Mouse (Mus musculus) CD4-positive naive resting alpha-beta T cell, adult 76 days (primary cell): Measurements from ENCODE around the gene Glt8d2. TPM values are rescaled to one million over a fixed set of nuclear protein-coding genes. Genes with fewer than 3 reads are reported as not detected.

Experiments used
- total RNA-seq: library from RNA; stranded (reverse); gene quantifications from one replicate; pipeline ENCODE4 v1.2.4, GENCODE M21; 2023

Gene Glt8d2
- total RNA-seq, result 0.91 TPM

DNA sequence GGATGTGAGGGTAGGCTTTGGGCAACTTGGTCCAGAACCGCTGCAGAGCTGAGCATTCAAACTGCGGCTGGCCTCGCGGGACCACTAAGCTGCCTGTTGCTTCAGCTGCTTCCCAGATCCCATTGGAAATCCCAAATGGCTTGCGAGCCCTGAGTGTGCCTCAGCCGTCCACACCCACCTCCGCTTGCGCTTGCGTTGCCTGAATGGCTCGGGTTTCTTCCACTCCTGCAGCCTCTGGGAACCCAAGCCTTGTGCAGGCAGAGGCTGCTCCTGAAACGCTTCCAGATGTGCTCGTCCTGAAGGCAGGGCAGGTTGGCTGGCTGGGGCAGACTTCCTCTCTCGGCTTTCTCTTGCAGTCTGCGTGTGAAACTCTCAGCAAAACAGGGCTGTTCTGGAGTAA lies at the start of gene Glt8d2:
Gene Glt8d2 (minus strand): TSS at position 157 of the 400 bp plus-strand sequence.

DNA sequence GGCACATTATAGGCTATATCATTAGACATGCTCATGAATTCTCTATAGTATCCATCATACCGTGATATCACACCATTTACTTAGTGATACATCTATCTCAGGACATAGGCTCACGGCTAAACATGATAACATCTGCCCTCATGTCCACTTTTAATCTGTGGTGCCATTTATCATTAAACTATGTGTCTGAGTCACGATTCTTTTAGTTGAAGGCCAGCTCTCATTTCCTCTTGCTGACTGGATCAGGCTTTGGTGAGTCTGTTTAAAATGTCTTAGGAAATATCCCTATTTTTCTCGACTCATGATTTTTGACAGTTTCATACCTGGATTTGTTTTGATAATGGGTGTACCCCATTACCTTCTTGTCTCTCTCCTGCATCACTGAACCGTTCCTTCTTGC lies 5.5 kb upstream of the Glt8d2 start, which contains the start of gene Hcfc2:
Gene Hcfc2 (plus strand): TSS at position 205 of the 400 bp plus-strand sequence.

DNA sequence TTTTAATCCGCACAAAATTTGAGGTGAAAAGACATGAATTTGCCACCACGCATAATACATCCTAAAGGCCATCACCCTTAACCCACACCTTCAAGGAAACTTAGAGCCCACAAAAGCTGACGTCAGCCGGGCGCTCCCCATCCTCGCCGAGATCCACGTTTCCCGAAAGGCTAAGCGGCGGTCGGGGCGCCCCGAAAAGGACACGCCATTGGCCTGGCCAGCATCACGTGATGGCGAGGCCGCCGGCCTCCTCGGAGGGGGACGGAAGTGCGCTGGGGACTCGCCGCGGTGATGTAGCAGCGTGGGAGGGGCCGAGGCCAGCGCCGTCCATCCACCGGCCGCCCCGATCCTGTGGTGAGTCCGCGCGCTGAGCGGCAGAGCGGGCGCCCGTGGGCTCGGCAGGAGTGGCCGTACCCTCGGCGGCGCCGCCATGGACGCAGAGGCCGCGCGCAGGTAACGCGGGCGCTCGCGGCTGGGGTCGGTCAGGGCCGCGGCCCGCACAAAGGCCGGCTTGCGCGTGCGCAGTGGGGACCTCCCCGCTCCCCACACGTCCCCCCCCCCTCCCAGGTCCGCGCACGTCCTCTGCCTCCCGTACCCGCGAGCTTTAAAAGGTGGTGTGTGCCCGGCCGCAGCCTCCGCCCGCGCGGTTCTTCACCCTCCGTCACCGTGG lies 60.7 kb downstream of the Glt8d2 start, which contains the start of gene Tdg:
Gene Tdg (plus strand): TSS at position 243 of the 670 bp plus-strand sequence.

DNA sequence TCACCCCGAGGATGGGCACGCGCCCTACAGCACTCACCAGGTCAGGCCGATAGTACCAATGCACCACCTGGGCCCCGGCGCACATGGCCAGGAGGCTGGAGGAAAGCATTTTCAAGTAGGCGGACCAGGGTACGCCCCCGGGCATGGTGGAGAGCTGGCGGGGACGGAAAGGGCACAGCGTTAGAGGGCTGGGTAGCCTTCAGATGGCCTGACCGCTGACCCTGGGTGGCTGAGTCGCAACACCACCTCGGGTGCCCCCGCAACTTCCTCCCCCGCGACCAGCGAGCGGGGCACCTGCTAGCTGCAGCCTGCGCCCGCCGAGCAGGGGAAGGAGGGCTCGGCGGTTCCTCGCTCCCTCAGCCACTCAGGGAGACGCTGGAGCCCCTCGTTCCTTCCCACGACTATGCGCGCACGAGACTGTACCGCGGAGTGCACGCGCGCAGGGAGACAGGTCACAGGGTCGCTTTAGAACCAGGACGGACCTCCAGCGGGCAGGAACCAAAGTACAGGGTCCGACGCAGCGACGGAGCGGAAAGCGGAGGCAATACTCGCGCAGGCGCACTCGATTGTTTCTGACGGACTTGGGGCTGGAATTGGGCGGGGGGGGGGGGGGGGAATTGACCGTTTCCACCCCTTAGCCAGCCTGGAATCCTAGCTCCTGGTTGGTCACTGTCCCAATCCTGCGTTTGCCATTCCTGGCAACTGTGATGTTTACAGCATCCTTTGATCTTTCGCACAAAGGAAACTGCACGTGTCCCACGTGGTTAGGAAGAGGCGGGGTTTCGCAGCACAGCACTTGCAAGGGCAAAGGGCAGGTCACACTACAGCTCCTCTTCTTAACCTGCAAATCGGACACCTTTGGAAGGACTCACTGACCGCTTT lies 67.5 kb downstream of the Glt8d2 start, which contains the start of gene 1190007I07Rik:
Gene 1190007I07Rik (minus strand): TSS at position 558 of the 882 bp plus-strand sequence.

Other genes starting within 250 kb of the Glt8d2 start
- not detected for gene Gm1553, start 198.0 kb downstream of the Glt8d2 start, total RNA-seq
- 12.2 TPM for gene 1190007I07Rik, start 67.4 kb downstream of the Glt8d2 start, total RNA-seq
- 139 TPM for gene Tdg, start 60.8 kb downstream of the Glt8d2 start, total RNA-seq
- gene Hcfc2, start 5.5 kb upstream of the Glt8d2 start, total RNA-seq, result 24.7 TPM
- gene Nfyb, start 73.5 kb upstream of the Glt8d2 start, total RNA-seq, result 36.7 TPM
- 39.0 TPM for gene Txnrd1, start 143.3 kb upstream of the Glt8d2 start, total RNA-seq
- gene Eid3, start 176.0 kb upstream of the Glt8d2 start, total RNA-seq, result 6.4 TPM